Mouse (Mus musculus): Measurements from ENCODE around the gene Zxdb. TPM values are rescaled to one million over a fixed set of nuclear protein-coding genes. Genes with fewer than 3 reads are reported as not detected.

The Zxdb gene
- polyA plus RNA-seq, 1 experiment from 2014 or later = 1.7 TPM

DNA sequence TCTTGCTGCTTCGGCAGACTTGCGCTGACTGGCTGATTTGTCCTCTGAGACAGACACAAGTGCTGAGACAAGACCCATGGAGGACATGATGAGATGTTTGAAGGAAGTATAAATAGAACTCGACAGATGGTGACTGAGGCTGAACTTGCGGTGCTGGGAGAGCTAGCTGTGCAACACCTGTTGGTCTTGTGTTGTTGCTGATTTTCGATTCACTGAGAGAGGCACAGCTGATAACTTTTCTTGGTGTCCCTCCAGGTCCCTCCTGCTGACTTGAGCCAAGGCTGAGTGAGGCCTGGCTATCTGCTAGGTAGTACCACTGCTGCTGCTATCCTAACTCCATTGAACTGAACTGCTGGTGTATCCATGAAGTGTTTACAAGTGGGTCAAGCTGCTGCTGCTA lies 29.4 kb downstream of the Zxdb start:
- no peak overlapping the region for H3K4me2 ChIP-seq (ENCODE audit: low read depth, low read length, severe bottlenecking)
- no peak for DNase-seq (ENCODE audit: low spot score)
- no peaks in the 10 kb centered on the region for H3K36me3 ChIP-seq (ENCODE audit: control insufficient read depth, insufficient read depth, low read length)
- H3K27ac ChIP-seq (ENCODE audit: low read depth, low read length) = no peak overlapping the region
- WGBS = 89% methylated on average over 5 of the region's 5 CpGs
- no peak for ATAC-seq (replicated peaks; ENCODE audit: low FRiP score)
- no peaks in the 10 kb centered on the region for H3K9me3 ChIP-seq (ENCODE audit: control insufficient read depth, low read length)
- H3K9ac ChIP-seq (ENCODE audit: low read length) = no peak overlapping the region
- no peaks in the 10 kb centered on the region for H3K4me1 ChIP-seq (replicated peaks; ENCODE audit: control insufficient read depth, insufficient read depth, low read length)
- no peaks in the 10 kb centered on the region for H3K27me3 ChIP-seq (ENCODE audit: control insufficient read depth, insufficient read depth, low read length)
- no peak overlapping the region for H3K4me3 ChIP-seq (ENCODE audit: low read depth, low read length)

DNA sequence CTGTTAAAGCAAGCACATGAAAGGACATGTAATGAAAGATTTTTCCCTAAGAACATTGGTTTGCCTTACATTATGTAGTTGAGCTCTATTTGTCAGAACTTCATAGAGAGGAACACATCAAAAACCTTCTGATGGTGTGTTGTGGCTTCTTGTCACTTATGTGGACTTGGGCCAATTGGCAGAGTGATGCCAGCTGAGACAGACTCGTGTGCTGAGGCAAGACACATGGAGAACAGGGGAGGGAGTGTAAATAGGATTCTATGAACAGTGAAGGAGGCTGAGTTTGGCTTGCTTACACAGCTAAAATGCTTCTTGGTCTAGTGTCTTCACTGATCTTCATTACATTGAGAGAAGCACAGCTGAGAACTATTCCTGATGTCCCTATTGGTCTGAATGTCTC lies 35.6 kb downstream of the Zxdb start:
- no peak for ATAC-seq (replicated peaks; ENCODE audit: low FRiP score)
- 45% methylated on average over 1 of the region's 1 CpGs for WGBS
- no peak for DNase-seq (ENCODE audit: low spot score)
- Histone ChIP-seq H3K4me3 (ENCODE audit: low read depth, low read length) (no peak overlapping the region), H3K4me2 (ENCODE audit: low read depth, low read length, severe bottlenecking) (no peak overlapping the region), H3K27ac (ENCODE audit: low read depth, low read length) (no peak overlapping the region), H3K4me1 (replicated peaks; ENCODE audit: control insufficient read depth, insufficient read depth, low read length) (no peaks in the 10 kb centered on the region), H3K9ac (ENCODE audit: low read length) (no peak overlapping the region), H3K27me3 (ENCODE audit: control insufficient read depth, insufficient read depth, low read length) (no peaks in the 10 kb centered on the region), H3K9me3 (ENCODE audit: control insufficient read depth, low read length) (no peaks in the 10 kb centered on the region), H3K36me3 (ENCODE audit: control insufficient read depth, insufficient read depth, low read length) (no peaks in the 10 kb centered on the region)

DNA sequence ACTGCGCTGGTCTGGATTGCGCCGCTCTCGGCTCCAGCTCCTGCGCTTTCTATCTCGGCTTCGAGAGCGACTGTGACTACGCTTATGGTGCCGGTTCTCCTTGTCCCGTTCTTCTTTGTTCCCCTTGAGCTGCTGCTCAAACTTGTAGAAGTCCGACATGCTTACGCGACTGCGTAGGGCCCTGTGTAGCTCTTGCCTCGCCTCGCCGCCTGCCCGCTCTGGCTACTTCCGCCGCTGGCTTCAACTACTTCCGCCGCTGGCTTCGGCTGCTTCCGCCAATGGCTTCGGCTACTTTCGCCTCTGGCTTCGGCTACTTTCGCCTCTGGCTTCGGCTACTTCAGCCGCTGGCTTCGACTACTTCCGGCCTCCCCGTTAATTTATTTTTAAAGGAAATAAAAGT lies 49.5 kb downstream of the Zxdb start:
- Histone ChIP-seq H3K27ac (ENCODE audit: low read depth, low read length) (no peak overlapping the region), H3K4me2 (ENCODE audit: low read depth, low read length, severe bottlenecking) (no peak overlapping the region), H3K36me3 (ENCODE audit: control insufficient read depth, insufficient read depth, low read length) (no peaks in the 10 kb centered on the region), H3K9me3 (ENCODE audit: control insufficient read depth, low read length) (no peaks in the 10 kb centered on the region), H3K9ac (ENCODE audit: low read length) (no peak overlapping the region), H3K4me1 (replicated peaks; ENCODE audit: control insufficient read depth, insufficient read depth, low read length) (no peaks in the 10 kb centered on the region), H3K27me3 (ENCODE audit: control insufficient read depth, insufficient read depth, low read length) (no peaks in the 10 kb centered on the region), H3K4me3 (ENCODE audit: low read depth, low read length) (no peak overlapping the region)
- DNase-seq (ENCODE audit: low spot score) = no peak
- WGBS = 93% methylated on average over 34 of the region's 34 CpGs
- no peak for ATAC-seq (replicated peaks; ENCODE audit: low FRiP score)

Other genes with a start within 250 kb of the Zxdb start
- gene Maged1, start 182.4 kb upstream of the Zxdb start, polyA plus RNA-seq (2014; fragmentation: Nextera tagmentation; extraction: Ambion mirVana) = 743 and 816 TPM in 2 replicates
- gene Gspt2, start 88.5 kb upstream of the Zxdb start, polyA plus RNA-seq (2014; fragmentation: Nextera tagmentation; extraction: Ambion mirVana) = 9.8 and 11.3 TPM in 2 replicates

Data from forebrain, embryonic 11.5 days (tissue).